Mouse (Mus musculus) MEL (cell line): ENCODE data around the gene Kcna7. TPM values are rescaled to one million over a fixed set of nuclear protein-coding genes. Genes with fewer than 3 reads are reported as not detected.

Source experiments
- DNase-seq: peaks from one replicate; pipeline ENCODE4 v3.0.0; 2011; ENCODE audit warnings: low read depth, low spot score
- H3K27ac ChIP-seq: 2 replicates; pipeline ENCODE4 v1.5.1; 2012; ENCODE audit warnings: low read depth, mild to moderate bottlenecking, control low read depth, low read length, moderate library complexity; ENCODE audit not compliant: control insufficient read depth
- H3K27me3 ChIP-seq, 2 experiments: fragments of 150-350 bp in 1 of 2; sonication (generic) in 1 of 2; 2 replicates each; pipeline ENCODE4 v1.6.1; 2012; ENCODE audit warnings: low read length in 2 of 2, mild to moderate bottlenecking in 2 of 2, improper control_type of control experiment in 1 of 2, moderate library complexity in 1 of 2; ENCODE audit not compliant: insufficient read depth in 2 of 2, control insufficient read depth in 1 of 2
- H3K36me3 ChIP-seq, 2 experiments: 2 replicates each; pipeline ENCODE4 v1.6.1; 2012 to 2014; ENCODE audit warnings: low read length in 2 of 2, improper control_type of control experiment in 1 of 2, inconsistent platforms in 1 of 2, mild to moderate bottlenecking in 1 of 2; ENCODE audit not compliant: insufficient read depth in 2 of 2, control insufficient read depth in 1 of 2
- H3K4me1 ChIP-seq, 2 experiments: fragments of 150-350 bp in 1 of 2; sonication (generic) in 1 of 2; 2 replicates each; pipeline ENCODE4 v1.6.1; 2012; ENCODE audit warnings: low read length in 2 of 2, improper control_type of control experiment in 1 of 2, mild to moderate bottlenecking in 1 of 2; ENCODE audit not compliant: insufficient read depth in 2 of 2, control insufficient read depth in 1 of 2
- H3K4me3 ChIP-seq, 2 experiments: fragments of 150-350 bp in 1 of 2; sonication (generic) in 1 of 2; 2 replicates each; pipeline ENCODE4 v1.5.1; 2012; ENCODE audit warnings: low read depth in 2 of 2, low read length in 2 of 2, mild to moderate bottlenecking in 2 of 2, moderate library complexity in 2 of 2, control low read depth in 1 of 2, improper control_type of control experiment in 1 of 2; ENCODE audit not compliant: control insufficient read depth in 1 of 2, insufficient read depth in 1 of 2
- H3K79me2 ChIP-seq: 2 replicates; pipeline ENCODE4 v1.6.1; 2012; ENCODE audit warnings: mild to moderate bottlenecking, low read length, moderate library complexity; ENCODE audit not compliant: control insufficient read depth, poor library complexity, insufficient read depth
- H3K9ac ChIP-seq: 2 replicates; pipeline ENCODE4 v1.6.1; 2012; ENCODE audit warnings: low read depth, mild to moderate bottlenecking, control low read depth, low read length, moderate library complexity; ENCODE audit not compliant: control insufficient read depth, poor library complexity, severe bottlenecking
- H3K9me3 ChIP-seq: fragments of 150-350 bp; sonication (generic); replicated peaks from 2 replicates; pipeline ENCODE4 v1.6.1; 2012; ENCODE audit warnings: mild to moderate bottlenecking, low read length, improper control_type of control experiment, moderate library complexity; ENCODE audit not compliant: insufficient read depth
- BHLHE40 ChIP-seq: IDR thresholded peaks from 2 replicates; pipeline ENCODE4 v1.6.1; 2012; ENCODE audit warnings: low read depth, mild to moderate bottlenecking, inconsistent platforms, low read length, improper control_type of control experiment, borderline replicate concordance
- CHD1 ChIP-seq: IDR thresholded peaks from 2 replicates; pipeline ENCODE4 v1.6.1; 2012; ENCODE audit warnings: low read depth, mild to moderate bottlenecking, inconsistent platforms, low read length, improper control_type of control experiment
- CHD2 ChIP-seq: IDR thresholded peaks from 2 replicates; pipeline ENCODE4 v1.6.1; 2011; ENCODE audit warnings: low read length, improper control_type of control experiment
- CTCF ChIP-seq, 3 experiments: IDR thresholded peaks in 2 of 3; conservative IDR thresholded peaks in 1 of 3; 2 replicates each; pipeline ENCODE4 v1.5.1; 2011 to 2012; ENCODE audit warnings: low read length in 3 of 3, low read depth in 2 of 3, mild to moderate bottlenecking in 2 of 3, improper control_type of control experiment in 1 of 3, inconsistent platforms in 1 of 3, mixed read lengths in 1 of 3, moderate library complexity in 1 of 3; ENCODE audit not compliant: control insufficient read depth in 1 of 3, insufficient read depth in 1 of 3, poor library complexity in 1 of 3, severe bottlenecking in 1 of 3
- ELF1 ChIP-seq: IDR thresholded peaks from 2 replicates; pipeline ENCODE4 v1.6.1; 2014; ENCODE audit warnings: low read depth, mild to moderate bottlenecking, inconsistent platforms, low read length, improper control_type of control experiment, moderate library complexity
- ETS1 ChIP-seq: IDR thresholded peaks from 2 replicates; pipeline ENCODE4 v1.6.1; 2012; ENCODE audit warnings: low read depth, mild to moderate bottlenecking, inconsistent platforms, low read length, improper control_type of control experiment, moderate library complexity
- JUND ChIP-seq: IDR thresholded peaks from 2 replicates; pipeline ENCODE4 v1.6.1; 2011; ENCODE audit warnings: low read depth, mild to moderate bottlenecking, improper control_type of control experiment, low read length
- KAT2A ChIP-seq: conservative IDR thresholded peaks from 2 replicates; pipeline ENCODE4 v1.6.1; 2012; ENCODE audit warnings: low read depth, low read length, improper control_type of control experiment, inconsistent platforms
- MAFK ChIP-seq: IDR thresholded peaks from 2 replicates; pipeline ENCODE4 v1.6.1; 2011; ENCODE audit warnings: low read depth, mild to moderate bottlenecking, low read length, improper control_type of control experiment, borderline replicate concordance
- MAX ChIP-seq: IDR thresholded peaks from 2 replicates; pipeline ENCODE4 v1.6.1; 2011; ENCODE audit warnings: low read length, improper control_type of control experiment
- MAZ ChIP-seq: IDR thresholded peaks from 2 replicates; pipeline ENCODE4 v1.6.1; 2012; ENCODE audit warnings: low read depth, mild to moderate bottlenecking, inconsistent platforms, low read length, improper control_type of control experiment
- MEF2A ChIP-seq: IDR thresholded peaks from 2 replicates; pipeline ENCODE4 v1.6.1; 2014; ENCODE audit warnings: low read depth, mild to moderate bottlenecking, inconsistent platforms, low read length, improper control_type of control experiment; ENCODE audit not compliant: poor library complexity, insufficient replicate concordance, severe bottlenecking; ENCODE audit errors: extremely low read depth
- MYC ChIP-seq: IDR thresholded peaks from 2 replicates; pipeline ENCODE4 v1.6.1; 2011; ENCODE audit warnings: low read depth, mild to moderate bottlenecking, low read length, improper control_type of control experiment, moderate library complexity
- POLR2AphosphoS5 ChIP-seq: IDR thresholded peaks from 2 replicates; pipeline ENCODE4 v1.6.1; 2012; ENCODE audit warnings: low read depth, borderline replicate concordance, mild to moderate bottlenecking, inconsistent platforms, low read length, moderate library complexity, mixed read lengths
- RAD21 ChIP-seq: IDR thresholded peaks from 2 replicates; pipeline ENCODE4 v1.6.1; 2011; ENCODE audit warnings: mild to moderate bottlenecking, low read depth, low read length, improper control_type of control experiment
- RCOR1 ChIP-seq: IDR thresholded peaks from 2 replicates; pipeline ENCODE4 v1.6.1; 2012; ENCODE audit warnings: low read depth, mild to moderate bottlenecking, inconsistent platforms, low read length, improper control_type of control experiment
- SMC3 ChIP-seq: IDR thresholded peaks from 2 replicates; pipeline ENCODE4 v1.6.1; 2011; ENCODE audit warnings: low read depth, low read length, improper control_type of control experiment
- TAL1 ChIP-seq: IDR thresholded peaks from 2 replicates; pipeline ENCODE4 v1.6.1; 2012; ENCODE audit warnings: mild to moderate bottlenecking, inconsistent platforms, low read length, moderate library complexity, mixed read lengths
- TBP ChIP-seq: IDR thresholded peaks from 2 replicates; pipeline ENCODE4 v1.8.0; 2011; ENCODE audit warnings: low read depth, low read length, improper control_type of control experiment
- TCF12 ChIP-seq: IDR thresholded peaks from 2 replicates; pipeline ENCODE4 v1.6.1; 2014; ENCODE audit warnings: low read depth, mild to moderate bottlenecking, inconsistent platforms, low read length, improper control_type of control experiment, moderate library complexity
- USF1 ChIP-seq: IDR thresholded peaks from 2 replicates; pipeline ENCODE4 v1.6.1; 2014; ENCODE audit warnings: low read depth, mild to moderate bottlenecking, inconsistent platforms, low read length, improper control_type of control experiment, moderate library complexity
- USF2 ChIP-seq, 2 experiments: IDR thresholded peaks; 2 replicates each; pipeline ENCODE4 v1.6.1; 2011 to 2012; ENCODE audit warnings: improper control_type of control experiment in 2 of 2, low read length in 2 of 2, borderline replicate concordance in 1 of 2, inconsistent platforms in 1 of 2, low read depth in 1 of 2, mild to moderate bottlenecking in 1 of 2; ENCODE audit not compliant: insufficient read depth in 1 of 2
- ZKSCAN1 ChIP-seq: IDR thresholded peaks from 2 replicates; pipeline ENCODE4 v1.6.1; 2012; ENCODE audit warnings: low read depth, mild to moderate bottlenecking, inconsistent platforms, low read length, improper control_type of control experiment, moderate library complexity
- ZMIZ1 ChIP-seq: IDR thresholded peaks from 2 replicates; pipeline ENCODE4 v1.6.1; 2012; ENCODE audit warnings: low read depth, mild to moderate bottlenecking, inconsistent platforms, low read length, improper control_type of control experiment, moderate library complexity
- polyA plus RNA-seq, 2 experiments: library from polyadenylated mRNA; stranded (reverse) in 1 of 2; unstranded in 1 of 2; fragments of >175 nt in 1 of 2; fragments of >200 nt in 1 of 2; gene quantifications; 2 replicates each; pipeline versions ENCODE4 v1.2.1 to v1.2.4; 2012; ENCODE audit warnings: low replicate concordance in 2 of 2, low read depth in 1 of 2; ENCODE audit not compliant: insufficient read length in 2 of 2, insufficient read depth in 1 of 2, missing spikeins in 1 of 2
- total RNA-seq: library from RNA; depleted of rRNA; stranded (reverse); fragments of 300-350 nt; gene quantifications from 2 replicates; pipeline ENCODE4 v1.2.3, GENCODE M21; 2012

Kcna7 gene
- total and polyA plus RNA-seq, 3 experiments, result 0.06 TPM; not detected in 2

DNA sequence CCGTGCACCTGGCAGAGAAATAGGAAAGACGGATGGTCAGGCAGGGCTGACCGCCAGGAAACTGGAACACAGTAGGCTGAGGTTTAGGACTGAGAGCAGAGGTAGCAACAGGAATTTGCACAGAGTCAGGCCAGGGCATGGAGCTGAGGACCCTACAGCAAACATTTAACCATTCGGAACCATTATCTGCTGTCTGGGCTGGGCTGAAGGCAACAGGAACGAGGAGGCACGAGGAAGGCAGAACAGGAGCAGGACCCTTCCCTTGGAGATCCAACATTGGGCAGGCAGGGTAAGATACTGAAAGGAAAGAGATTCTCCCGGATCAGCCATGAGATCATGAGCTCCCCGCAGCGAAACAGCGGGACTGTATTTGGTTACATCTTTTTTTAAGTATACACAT is 2.4 kb downstream of the Kcna7 start:
- H3K4me3 ChIP-seq, result no peak overlapping the region
- no peak for TF ChIP-seq TAL1
- TF ChIP-seq MYC, result no peak
- TF ChIP-seq KAT2A, result no peak
- TF ChIP-seq JUND, result no peak
- TF ChIP-seq MAZ, result no peak
- TF ChIP-seq RCOR1, result no peak
- TF ChIP-seq TBP, result no peak
- TF ChIP-seq POLR2AphosphoS5, result no peak
- TF ChIP-seq MAX, result no peak
- TF ChIP-seq MEF2A, result no peak
- TF ChIP-seq ETS1, result no peak
- TF ChIP-seq CTCF (IDR thresholded peaks at IDR 0.05 in 2 of 3, conservative IDR thresholded peaks at IDR 0.05 in 1 of 3; ENCODE audit: control insufficient read depth in 1 of 3, insufficient read depth in 1 of 3, low read depth in 2 of 3, low read length in 3 of 3, poor library complexity in 1 of 3, severe bottlenecking in 1 of 3), result no peak
- TF ChIP-seq CHD1, result no peak
- no peak for TF ChIP-seq USF1

DNA sequence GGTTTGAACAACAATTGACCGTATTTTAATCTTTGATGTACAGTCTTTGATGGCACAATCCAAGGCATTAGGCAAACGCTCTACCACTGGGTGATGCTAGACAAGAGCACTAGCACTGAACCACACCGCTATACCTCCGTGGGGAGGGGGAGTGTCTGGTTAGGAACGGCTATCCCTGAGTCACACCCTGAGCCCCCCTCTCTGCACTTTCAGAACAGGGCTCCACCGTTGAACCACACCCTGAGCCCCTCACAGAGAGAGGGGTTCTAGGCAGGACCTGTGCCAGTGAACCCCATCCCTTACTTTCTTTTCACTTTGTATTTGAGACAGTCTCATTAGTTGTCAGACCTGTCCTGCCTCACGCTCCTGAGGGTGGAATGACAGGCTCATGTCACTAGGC is 2.9 kb downstream of the Kcna7 start:
- Histone ChIP-seq H3K4me3 (no peak overlapping the region), H3K79me2 (no peaks in the 10 kb centered on the region), H3K4me1 (peaks cover 3 to 7% of the 10 kb centered on the region in 2 experiments; a peak in 1 of 4 replicates), H3K9me3 (no peaks in the 10 kb centered on the region), H3K9ac (no peak overlapping the region), H3K27ac (no peak overlapping the region), H3K36me3 (no peaks in the 10 kb centered on the region; a peak in 1 of 4 replicates), H3K27me3 (peaks cover 0 to 3% of the 10 kb centered on the region in 2 experiments; a peak in 2 of 4 replicates)
- TF ChIP-seq CTCF (IDR thresholded peaks at IDR 0.05 in 2 of 3, conservative IDR thresholded peaks at IDR 0.05 in 1 of 3; ENCODE audit: control insufficient read depth in 1 of 3, insufficient read depth in 1 of 3, low read depth in 2 of 3, low read length in 3 of 3, poor library complexity in 1 of 3, severe bottlenecking in 1 of 3) (no peak), ELF1 (no peak), MAFK (no peak), MEF2A (no peak), ZKSCAN1 (no peak), USF2 (IDR thresholded peaks at IDR 0.05; ENCODE audit: borderline replicate concordance in 1 of 2, insufficient read depth in 1 of 2, low read depth in 1 of 2, low read length in 2 of 2) (no peak), RAD21 (no peak), CHD2 (no peak), TCF12 (no peak), BHLHE40 (no peak), ETS1 (no peak), POLR2AphosphoS5 (no peak), USF1 (no peak), ZMIZ1 (no peak), SMC3 (no peak)
- DNase-seq, result no peak

More for the DNA sequence above, 2.4 kb downstream of the Kcna7 start:
- H3K9me3 ChIP-seq, result no peaks in the 10 kb centered on the region
- no peaks in the 10 kb centered on the region for H3K36me3 ChIP-seq
- peaks cover 0 to 3% of the 10 kb centered on the region in 2 experiments; a peak in 2 of 4 replicates for H3K27me3 ChIP-seq
- H3K27ac ChIP-seq, result no peak overlapping the region
- no peaks in the 10 kb centered on the region for H3K79me2 ChIP-seq
- DNase-seq, result no peak
- peaks cover 0 to 3% of the 10 kb centered on the region in 2 experiments; a peak in 1 of 4 replicates for H3K4me1 ChIP-seq
- no peak overlapping the region for H3K9ac ChIP-seq
